Mouse (Mus musculus) adrenal gland, adult 2 months (tissue): ENCODE results near the gene Ephb2. TPM values are rescaled to one million over a fixed set of nuclear protein-coding genes. Genes with fewer than 3 reads are reported as not detected.

Experiments
- DNase-seq: peaks from one replicate; pipeline ENCODE4 v3.0.0; 2021
- polyA plus RNA-seq: library from polyadenylated mRNA; depleted of rRNA; stranded (reverse); fragments of >200 nt; gene quantifications from 2 replicates; pipeline ENCODE4 v1.2.3, GENCODE M21; 2012
- total RNA-seq, 2 experiments: library from RNA; stranded (reverse); gene quantifications; 2 replicates each; pipeline ENCODE4 v1.2.3; 2021

Gene Ephb2
- total and polyA plus RNA-seq, 3 experiments = 18.1 to 101 (median 26.2) TPM

GRCm38 (mm10) chr4:136761713-136762380 is 73.9 kb downstream of the Ephb2 start:
- no peak for DNase-seq

GRCm38 (mm10) chr4:136760882-136761281 is 74.9 kb downstream of the Ephb2 start:
- no peak for DNase-seq

GRCm38 (mm10) chr4:136757096-136757495 is 78.7 kb downstream of the Ephb2 start:
- no peak for DNase-seq

GRCm38 (mm10) chr4:136756486-136756885 is 79.3 kb downstream of the Ephb2 start:
- no peak for DNase-seq

- DNase-seq = no peak
Observed at GRCm38 (mm10) chr4:136755364-136755811, 80.4 kb downstream of the Ephb2 start.

- DNase-seq = no peak
Observed at GRCm38 (mm10) chr4:136754256-136754655, 81.5 kb downstream of the Ephb2 start.

- DNase-seq = no peak
Observed at GRCm38 (mm10) chr4:136751355-136752020, 84.3 kb downstream of the Ephb2 start.

- no peak for DNase-seq
Observed at GRCm38 (mm10) chr4:136750578-136751338, 85.0 kb downstream of the Ephb2 start.

- DNase-seq = no peak
Observed at GRCm38 (mm10) chr4:136749851-136750577, 85.8 kb downstream of the Ephb2 start.

- no peak for DNase-seq
Observed at GRCm38 (mm10) chr4:136749431-136749830, 86.4 kb downstream of the Ephb2 start.

GRCm38 (mm10) chr4:136748842-136749392 is 86.9 kb downstream of the Ephb2 start:
- no peak for DNase-seq

GRCm38 (mm10) chr4:136746516-136746915 is 89.3 kb downstream of the Ephb2 start:
- no peak for DNase-seq

- peak; percentile 80 for DNase-seq
Observed at GRCm38 (mm10) chr4:136742677-136743076, 93.1 kb downstream of the Ephb2 start.

GRCm38 (mm10) chr4:136741840-136742239 is 93.9 kb downstream of the Ephb2 start:
- DNase-seq = no peak

- DNase-seq = peak; percentile 43
Observed at GRCm38 (mm10) chr4:136740963-136741362, 94.8 kb downstream of the Ephb2 start.

GRCm38 (mm10) chr4:136739189-136739588 is 96.6 kb downstream of the Ephb2 start:
- no peak for DNase-seq

- DNase-seq = no peak
Observed at GRCm38 (mm10) chr4:136738291-136738690, 97.5 kb downstream of the Ephb2 start.

- DNase-seq = peak; percentile 46
Observed at GRCm38 (mm10) chr4:136735856-136736255, 99.9 kb downstream of the Ephb2 start.

GRCm38 (mm10) chr4:136734210-136734803 is 101.5 kb downstream of the Ephb2 start:
- DNase-seq = no peak

GRCm38 (mm10) chr4:136733217-136733865 is 102.4 kb downstream of the Ephb2 start:
- no peak for DNase-seq
